Mouse (Mus musculus) T-cell, adult 2 months (primary cell): ENCODE measurements around the gene Usp40.

ENCODE experiments used
- DNase-seq: peaks from one replicate; pipeline ENCODE4 v3.0.0; 2022; ENCODE audit warnings: low spot score

Gene Usp40

DNA sequence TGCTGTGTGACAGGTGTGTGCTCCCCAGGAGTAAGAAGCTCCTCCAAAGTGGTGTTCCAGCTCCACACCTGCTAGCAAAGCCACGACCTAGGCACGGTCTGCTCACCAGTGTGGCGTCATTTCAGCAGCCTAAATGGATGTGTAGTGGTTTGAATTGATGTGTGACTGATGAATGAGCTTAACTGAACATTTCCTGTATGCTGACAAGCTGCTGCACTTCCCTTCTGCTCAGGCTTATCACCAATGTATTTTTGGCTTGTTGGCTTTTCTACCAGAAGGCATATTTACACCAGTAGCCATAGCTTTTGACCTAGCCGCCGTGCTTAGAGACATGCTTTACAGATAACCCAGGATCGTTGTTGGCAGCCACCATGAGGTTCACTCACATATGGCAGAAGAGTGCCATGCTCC lies 60.7 kb downstream of the Usp40 start:
- no peak for DNase-seq

DNA sequence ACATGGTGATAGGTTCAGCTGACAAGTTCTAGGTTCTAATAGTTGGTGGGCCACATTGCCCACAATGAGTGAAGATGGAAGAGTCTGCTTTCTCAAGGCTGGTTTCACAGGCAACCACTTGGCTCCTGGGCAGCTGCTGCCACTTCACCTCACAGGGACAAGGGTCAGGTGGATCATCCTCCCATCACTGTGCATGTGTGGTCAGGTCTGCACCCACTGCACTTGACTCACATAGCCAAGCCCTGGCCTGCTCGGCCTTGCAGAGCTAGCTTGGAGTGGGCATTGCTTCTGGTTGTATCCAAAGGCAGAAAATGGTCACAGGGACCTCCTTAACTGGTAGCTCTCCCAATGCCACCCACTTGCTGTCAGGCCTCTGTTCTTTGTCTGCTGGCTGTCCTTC lies 66.6 kb downstream of the Usp40 start:
- no peak for DNase-seq

DNA sequence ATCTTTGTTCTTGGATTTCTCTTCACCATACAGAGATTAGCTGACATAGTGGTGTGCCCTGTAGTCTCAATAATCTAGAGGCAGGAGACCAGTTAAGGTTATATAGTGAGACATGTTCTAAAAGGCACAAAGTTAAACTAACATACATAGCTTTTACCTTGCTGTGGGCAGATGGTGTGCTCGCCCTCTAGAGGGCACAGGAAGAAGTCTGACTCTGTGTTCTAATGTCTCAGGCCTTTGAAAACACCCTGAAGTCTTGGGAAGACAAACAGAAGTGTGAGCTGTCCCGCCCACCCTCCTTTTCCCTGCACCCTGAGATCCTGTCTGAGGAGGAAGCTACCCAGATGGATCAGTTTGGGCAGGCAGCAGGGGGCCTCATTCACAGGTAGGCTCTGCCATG lies 71.8 kb downstream of the Usp40 start:
- DNase-seq = no peak

DNA sequence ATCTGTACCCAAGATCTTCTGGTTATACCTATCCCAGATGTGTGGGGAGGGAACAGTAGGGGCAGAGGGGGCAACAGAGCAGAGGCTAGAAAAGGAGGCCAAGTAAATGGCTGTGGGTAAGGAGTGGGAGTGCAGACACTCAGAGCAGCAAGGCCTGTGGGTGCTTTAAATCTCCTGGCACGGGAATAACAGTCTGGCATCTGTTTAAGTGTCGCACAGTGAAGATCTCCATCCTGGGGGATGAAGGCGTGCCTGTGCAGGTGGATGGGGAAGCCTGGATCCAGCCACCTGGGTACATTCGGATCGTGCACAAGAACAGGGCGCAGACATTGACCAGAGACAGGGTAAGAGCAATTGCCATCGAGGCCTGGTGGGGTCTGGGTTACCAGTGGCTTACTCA lies 72.3 kb downstream of the Usp40 start:
- DNase-seq = no peak

DNA sequence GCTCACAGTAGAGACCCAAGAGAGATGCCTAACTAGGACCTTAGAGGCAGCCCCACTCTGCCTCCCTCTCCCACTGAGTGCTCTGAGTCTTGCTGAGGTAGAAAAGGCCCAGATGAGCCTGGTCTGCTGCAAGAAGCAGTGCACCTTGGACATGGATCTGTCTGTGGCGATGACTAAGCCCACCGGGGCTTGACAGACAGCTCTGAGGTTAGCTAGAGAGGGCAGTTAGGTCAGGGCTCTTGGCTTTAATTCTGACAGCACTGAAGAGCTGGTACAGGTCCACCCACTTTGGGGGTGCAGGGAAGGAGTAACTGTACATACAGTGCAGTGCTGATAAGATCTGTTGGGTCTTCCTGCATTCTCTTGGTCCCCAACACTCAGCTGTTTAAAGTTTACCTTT lies 72.8 kb downstream of the Usp40 start:
- no peak for DNase-seq

DNA sequence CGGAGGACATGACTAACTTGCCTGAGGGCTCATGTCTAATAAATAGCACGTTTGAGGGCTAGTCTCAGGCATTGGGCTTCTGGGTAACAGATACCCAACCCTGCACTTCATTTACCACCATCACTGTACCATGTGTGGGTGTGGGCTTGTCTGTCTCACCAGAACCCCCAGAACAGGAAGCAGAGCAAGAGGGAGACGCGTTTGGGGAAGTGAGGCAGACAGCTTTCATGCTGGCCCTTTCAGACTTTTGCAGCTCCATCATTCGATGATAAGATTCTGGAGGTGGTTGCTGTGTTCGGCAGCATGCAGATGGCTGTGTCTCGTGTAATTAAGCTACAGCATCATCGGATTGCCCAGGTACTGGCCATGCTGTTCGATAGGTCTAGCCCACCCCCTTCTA lies 73.3 kb downstream of the Usp40 start:
- DNase-seq = no peak

DNA sequence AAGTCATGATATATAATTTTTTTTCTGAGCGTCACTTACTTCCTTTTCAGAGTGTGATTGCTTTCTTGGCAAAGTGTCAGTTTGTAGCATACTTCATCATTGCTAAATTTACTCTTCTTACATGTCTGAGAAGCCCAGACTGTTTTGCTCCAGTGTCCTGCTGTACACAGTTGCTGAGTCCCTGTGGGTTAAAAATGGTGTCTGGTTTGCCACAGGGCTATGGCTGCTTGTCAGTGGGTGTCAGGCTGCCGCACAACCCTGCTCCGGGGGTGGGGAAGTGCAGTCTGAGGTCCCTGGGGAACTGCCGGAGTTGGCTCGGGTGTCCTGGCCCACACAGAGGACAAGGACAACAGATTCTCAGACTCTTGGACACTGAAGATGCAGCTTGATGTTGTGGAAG lies 75.3 kb downstream of the Usp40 start:
- DNase-seq = no peak

DNA sequence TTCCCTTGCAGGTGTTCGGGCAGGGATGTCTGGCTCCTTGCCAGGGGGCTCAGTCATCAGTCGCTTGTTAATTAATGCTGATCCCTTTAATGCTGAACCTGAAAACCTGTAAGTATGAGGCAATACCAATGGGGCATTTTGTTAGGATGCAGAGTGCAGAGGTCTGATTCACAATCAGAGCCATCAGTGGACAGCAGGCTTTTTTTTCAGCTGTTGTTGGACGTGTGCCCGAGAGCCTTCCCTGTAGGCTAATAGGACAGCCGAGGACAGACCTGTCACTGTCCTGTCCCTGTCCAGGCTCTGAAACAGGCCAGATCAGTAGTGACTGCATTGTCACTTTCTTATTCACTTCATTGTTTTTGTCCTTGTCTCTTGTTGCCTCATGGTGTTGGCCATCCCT lies 78.6 kb downstream of the Usp40 start:
- no peak for DNase-seq

DNA sequence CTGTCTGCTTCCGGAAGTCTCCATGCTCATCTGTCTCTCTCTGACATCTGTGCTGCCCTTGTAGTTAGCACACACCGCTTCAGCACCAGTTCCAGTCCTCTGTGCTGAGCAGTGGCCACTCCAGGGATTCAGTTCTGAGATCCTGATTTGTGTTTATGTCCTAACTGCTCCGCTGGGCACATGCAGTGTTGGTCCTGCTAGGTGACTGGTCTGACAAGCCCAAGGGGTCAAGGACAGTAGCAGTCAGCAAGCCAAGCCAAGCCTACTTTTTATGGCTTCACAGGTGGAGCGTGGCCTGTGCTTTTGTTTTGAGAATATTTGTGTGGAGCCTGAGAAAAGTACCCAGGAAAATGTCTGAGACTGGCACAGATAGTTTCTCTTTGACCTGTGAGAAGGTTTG lies 83.5 kb downstream of the Usp40 start:
- no peak for DNase-seq

DNA sequence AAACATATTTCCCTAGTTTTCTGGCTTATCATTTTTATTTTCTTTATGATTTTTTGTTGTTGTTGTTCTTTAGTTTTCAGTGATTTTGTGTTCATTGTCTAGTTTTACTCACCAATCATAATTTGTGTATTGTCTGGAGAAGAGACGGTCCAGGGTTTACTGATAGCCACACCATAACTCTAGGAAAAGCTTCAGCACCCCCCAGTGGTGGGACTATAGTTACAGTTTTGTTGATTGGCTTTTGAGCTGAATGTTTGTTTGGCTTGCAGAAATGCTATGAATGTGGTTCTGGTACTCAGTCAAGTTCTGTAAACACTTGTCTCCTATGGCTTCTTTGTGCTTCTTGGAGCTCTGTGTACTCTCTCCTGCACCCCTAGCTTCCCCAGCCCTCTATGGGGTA lies 85.7 kb downstream of the Usp40 start:
- peak; percentile 14 for DNase-seq

DNA sequence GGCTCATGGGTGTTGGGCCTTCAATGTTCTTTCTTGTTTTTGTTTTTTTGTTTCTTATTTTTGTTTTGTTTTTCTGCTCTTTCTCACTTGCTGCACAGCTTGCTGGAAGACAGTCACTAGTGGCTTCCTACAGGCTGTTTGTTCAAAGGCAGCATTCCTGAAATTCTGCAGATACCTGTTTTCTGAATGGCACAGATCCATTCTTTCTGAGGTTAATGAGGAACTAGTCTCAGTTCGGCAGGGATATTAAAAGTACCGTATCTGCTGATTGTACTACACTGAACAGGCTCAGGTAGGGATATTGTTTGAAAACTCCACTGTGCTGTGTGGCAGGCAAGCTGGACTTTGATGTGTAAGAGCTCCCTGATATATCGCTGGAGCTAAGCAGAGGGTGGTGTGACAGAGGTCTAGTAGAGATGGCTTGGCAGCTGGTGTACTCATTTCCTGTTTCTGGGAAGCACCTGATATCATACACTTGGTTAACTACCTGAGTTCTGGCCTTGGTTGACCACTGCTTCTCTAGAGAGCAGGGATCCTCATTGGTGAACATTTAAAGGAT lies 88.2 kb downstream of the Usp40 start:
- DNase-seq = no peak

DNA sequence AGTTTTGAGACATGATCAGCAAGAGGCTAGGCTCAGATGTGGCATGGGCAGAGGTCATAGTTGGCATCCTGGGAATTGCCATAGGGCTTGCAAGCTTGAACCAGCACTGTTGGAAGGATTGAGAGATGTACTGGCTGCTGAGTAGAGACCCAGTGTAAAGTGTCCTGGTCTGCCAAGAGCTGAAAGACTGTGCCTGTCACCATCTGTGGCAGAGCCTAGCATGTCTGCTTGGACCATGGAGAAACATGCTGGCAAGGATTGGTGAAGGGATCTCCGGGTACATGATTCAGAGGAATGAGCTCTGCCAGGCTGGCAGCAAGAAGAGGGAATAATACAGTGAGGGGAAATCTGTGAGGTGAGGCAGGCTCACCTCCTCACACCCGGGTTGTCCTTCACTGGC lies 90.3 kb downstream of the Usp40 start:
- DNase-seq = no peak

DNA sequence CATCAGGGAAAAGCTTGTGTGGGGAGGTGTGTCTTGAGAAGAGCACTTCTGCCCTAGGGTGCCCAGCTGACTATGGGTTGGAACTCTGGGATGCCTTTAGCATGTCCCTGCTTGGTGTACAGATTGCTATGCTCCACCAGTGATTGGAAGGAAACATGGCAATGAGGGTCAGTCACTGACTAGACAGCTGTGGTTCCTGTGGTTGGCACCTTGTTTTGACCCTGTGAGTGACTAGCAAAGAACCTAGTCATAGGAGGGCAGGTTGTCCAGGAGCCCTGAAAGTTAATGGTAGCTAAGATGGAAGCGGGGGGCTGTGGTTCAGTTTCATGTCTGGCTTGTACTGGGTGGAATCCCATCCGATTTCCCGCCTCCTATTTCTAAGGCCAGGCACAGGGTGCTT lies 91.0 kb downstream of the Usp40 start:
- no peak for DNase-seq

DNA sequence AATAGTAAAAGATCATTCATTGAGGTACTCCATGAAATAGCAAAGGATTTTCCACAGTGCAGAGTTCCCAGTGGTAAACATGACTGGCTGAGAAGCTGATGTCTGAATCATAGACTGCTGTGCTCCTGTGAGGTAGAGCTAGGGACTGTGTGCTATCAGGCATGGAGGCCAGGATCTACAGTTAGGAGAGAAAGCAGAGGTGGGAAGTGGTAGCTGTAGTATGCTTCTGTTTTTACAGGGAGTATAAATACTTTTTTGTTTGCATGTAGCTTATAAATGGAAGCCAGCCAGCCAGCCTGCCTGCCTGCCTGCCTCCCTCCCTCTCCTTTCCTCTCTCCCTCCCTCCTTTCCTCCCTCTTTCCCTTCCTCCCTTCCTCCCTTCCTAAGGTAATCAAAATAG lies 95.0 kb downstream of the Usp40 start:
- no peak for DNase-seq

DNA sequence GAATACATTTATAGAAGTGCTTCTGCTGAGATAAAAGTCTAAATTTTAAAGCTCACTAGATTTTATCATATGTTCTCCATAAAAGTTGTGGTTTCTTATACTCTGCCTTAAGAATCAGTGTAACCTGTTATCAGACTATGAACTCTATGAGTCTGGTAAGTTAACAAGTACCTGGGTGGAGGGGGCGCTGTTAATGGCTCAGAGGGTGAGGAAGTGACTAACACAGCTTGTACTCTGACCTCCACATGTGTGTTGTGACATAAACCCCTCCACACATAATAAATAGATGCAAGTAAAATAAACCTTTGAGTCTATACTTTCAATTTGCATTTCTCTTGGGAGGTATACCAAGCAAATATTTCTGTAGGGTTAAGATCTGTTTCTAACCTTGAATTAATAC lies 97.9 kb downstream of the Usp40 start:
- no peak for DNase-seq

DNA sequence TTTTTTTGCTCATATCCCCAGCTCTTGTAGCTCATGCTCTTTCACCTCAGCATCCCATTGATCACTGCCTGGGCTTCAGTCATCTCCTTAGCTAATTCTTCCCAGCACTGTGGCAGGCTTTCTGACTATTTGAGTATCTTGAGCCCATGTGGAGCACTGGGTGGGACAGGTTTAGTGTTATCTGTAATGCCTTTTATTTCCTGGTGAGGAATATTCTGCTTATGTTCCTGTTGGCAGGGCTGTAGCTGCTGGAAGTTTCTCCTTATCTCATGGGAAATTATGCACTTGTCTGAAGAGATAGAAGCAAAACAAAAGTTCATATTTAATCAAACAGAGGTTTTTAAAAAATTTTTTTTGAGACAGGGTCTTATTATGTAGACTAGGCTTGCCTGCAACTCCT lies 98.8 kb downstream of the Usp40 start:
- no peak for DNase-seq

DNA sequence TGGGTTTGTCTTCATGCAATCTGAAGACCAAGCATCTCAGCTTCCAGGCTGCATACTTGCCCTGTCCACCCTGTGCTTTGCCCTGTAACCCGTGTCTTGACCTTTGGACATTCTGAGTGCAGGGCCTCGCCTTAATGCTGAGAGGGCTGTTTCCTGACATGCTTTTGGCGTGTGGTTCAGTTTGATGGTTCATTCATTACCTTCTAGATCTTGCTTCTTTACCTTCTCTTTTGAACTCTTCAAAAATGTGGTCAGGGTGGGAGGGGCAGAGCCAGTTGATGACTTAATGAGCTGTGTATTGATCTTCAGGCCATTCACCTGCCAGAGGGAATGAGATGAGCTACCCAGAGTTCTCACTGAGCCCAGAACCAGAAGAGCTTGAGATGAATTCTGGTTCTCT lies 99.6 kb downstream of the Usp40 start:
- peak; percentile 40 for DNase-seq

DNA sequence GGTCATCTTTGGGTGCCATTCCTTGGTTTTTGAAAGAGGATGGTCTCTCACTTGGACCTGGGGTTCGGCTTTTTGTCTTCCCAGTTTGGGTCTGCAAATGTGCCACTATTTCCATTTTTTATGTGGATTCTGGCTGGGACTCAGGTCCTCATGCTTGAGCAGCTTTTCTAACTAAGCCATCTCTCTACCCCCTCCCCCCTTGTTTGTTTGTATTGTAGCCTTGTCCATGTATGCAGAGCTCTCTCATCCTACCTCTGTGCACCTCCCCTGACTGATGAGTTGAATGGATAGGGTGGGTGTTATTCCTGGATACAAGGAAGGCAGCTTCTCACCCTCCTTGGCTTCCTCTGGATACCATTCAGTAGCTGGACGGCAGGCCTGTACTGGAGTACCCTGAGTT lies 100.3 kb downstream of the Usp40 start:
- no peak for DNase-seq

DNA sequence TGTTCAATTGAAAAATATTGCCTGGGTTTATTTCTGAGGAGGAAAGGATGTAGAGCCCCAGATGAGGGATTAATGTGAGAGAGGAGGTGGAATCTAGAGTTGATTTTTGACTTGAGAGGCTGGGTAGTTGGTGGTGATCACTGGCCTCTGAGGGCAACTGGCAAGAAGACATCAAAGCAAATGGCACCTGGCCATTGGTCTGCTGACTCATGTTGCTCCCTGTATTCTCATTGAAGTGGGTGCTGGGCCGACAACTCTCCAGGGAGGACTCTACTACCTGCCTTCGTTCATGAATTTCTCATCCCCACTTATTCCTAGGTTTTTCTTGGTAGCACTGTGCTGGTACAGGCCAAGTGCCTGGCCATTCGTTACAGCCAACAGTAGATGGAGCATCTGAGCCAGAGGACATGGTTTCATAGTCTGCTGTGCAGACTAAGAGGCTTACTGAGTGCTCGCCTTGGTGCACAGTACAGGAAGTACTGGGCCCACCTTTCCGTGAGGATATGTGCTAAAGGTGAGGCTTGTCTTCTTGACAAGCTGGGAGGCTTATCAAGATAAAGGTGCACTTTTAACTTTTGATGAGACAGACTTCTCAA lies 101.9 kb downstream of the Usp40 start:
- peak; percentile 20 for DNase-seq

DNA sequence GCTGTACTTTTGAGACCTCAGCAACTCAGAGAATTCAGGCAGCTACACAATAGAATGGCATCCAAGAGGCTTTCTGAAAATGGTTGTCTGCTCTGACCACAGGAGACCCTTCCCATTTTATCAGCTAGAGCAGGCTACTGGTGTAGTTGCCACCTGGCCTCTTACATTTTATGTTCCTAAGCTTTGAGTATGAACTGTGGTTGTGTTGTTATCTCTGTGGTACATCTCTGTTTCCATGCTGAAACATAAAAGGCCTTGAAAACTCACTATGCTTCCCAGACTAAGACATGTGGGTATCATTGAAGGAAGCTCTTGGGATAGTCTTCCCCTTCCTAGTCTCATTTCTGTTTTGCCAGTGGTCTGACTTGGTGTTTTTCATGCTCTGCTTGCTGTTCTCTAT lies 106.2 kb downstream of the Usp40 start:
- no peak for DNase-seq

DNA sequence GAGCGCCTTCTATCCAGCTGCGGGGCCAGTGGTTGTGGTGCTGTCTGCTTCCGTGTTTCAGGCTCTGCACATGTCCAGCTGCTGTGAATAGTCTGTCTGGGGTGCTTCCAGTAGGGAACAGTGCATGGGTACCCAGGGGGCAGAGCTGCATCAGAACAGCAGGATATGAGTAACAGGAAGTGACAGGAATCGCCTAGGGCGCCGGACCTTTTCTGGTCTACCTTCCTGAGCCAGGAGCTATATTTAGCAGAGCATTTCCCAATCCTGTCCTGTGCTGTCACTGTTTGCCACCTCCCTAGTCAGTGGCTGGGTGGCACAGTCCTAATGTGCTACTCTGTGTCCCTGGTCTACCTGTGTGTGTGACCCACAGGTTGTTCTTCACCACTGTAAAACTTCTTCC lies 107.4 kb downstream of the Usp40 start:
- DNase-seq = peak; percentile 14

DNA sequence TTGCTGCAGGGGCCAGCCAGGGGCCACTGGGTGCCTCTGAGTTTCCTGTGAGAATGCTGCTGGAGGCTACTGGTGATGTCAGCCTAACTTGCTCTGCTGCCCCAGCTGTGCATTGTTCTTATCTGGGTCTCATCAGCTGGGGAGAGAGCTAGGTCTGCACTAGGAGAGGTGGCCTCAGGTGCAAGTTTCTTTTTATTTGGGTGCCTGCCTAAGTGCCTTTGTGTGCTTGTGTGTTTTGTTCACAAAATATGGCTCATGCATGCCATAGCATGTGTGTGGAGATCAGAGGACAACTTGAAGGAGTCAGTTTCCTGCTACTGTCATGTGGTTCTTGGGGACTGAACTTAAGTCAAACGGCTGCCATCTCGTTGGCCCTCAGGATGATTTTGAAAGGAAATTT lies 108.7 kb downstream of the Usp40 start:
- DNase-seq = peak; percentile 57

DNA sequence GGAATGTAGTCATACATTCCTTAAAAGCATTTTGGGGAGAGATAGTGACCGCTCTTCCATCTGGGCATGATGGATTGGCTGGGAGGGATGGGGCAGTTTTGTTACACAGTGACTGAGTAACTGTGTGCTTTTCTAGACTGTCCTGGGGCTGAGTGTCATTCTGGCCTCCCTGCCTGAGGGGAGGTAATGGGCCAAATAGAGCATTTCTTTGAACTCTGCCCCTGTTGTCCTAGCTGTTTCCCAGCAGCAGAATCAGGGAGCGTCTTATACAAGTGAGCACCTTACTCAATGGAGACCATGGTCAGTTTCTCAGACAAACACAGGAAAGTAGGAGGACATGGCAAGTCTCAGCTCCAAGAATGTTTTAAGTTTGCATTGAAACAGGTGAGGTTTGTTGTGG lies 111.4 kb downstream of the Usp40 start:
- DNase-seq = no peak
